Mouse (Mus musculus) lung, embryonic 14.5 days (tissue): ENCODE measurements around the gene Glt6d1. TPM values are rescaled to one million over a fixed set of nuclear protein-coding genes. Genes with fewer than 3 reads are reported as not detected.
A peak's percentile ranks its signal among the peaks of the same experiment; 100 is the strongest.

ENCODE experiments used
- ATAC-seq: fragments of 200-750 bp; cut with Nextera tagmentation; 2 replicates; pipeline ENCODE4 v1.8.0; 2017; ENCODE audit warnings: mild to moderate bottlenecking, moderate TSS enrichment, moderate library complexity; ENCODE audit not compliant: insufficient read depth
- DNase-seq: peaks from one replicate; pipeline ENCODE4 v3.0.0-alpha.2; 2015
- H3K27ac ChIP-seq: fragments of 300-500 bp; sonication (generic); 2 replicates; pipeline ENCODE4 v1.5.1; 2014; ENCODE audit warnings: low read depth, mild to moderate bottlenecking, moderate library complexity
- H3K27me3 ChIP-seq: fragments of 300-500 bp; sonication (generic); 2 replicates; pipeline ENCODE4 v1.6.1; 2014; ENCODE audit warnings: low read length, control low read depth; ENCODE audit not compliant: insufficient read depth
- H3K36me3 ChIP-seq: fragments of 300-500 bp; sonication (generic); 2 replicates; pipeline ENCODE4 v1.6.1; 2014; ENCODE audit warnings: control low read depth; ENCODE audit not compliant: insufficient read depth
- H3K4me1 ChIP-seq: fragments of 300-500 bp; sonication (generic); 2 replicates; pipeline ENCODE4 v1.6.1; 2014; ENCODE audit warnings: antibody characterized with exemption, control low read depth; ENCODE audit not compliant: insufficient read depth
- H3K4me2 ChIP-seq: fragments of 300-500 bp; sonication (generic); 2 replicates; pipeline ENCODE4 v1.6.1; 2014; ENCODE audit warnings: mild to moderate bottlenecking
- H3K4me3 ChIP-seq: fragments of 300-500 bp; sonication (generic); 2 replicates; pipeline ENCODE4 v1.5.1; 2014; ENCODE audit warnings: low read depth, low read length
- H3K9ac ChIP-seq: fragments of 300-500 bp; sonication (generic); 2 replicates; pipeline ENCODE4 v1.6.1; 2014
- H3K9me3 ChIP-seq: fragments of 300-500 bp; sonication (generic); 2 replicates; pipeline ENCODE4 v1.6.1; 2016; ENCODE audit warnings: low read depth, low read length, control low read depth
- CTCF ChIP-seq: IDR thresholded peaks from 2 replicates; pipeline ENCODE4 v1.5.1; 2016; ENCODE audit warnings: antibody characterized with exemption, low read depth
- WGBS: fragments of 180-500 bp; shearing (Covaris S2); extraction: QIAGEN DNeasy Blood & Tissue Kit; methylation state at CpG from one replicate; pipeline ENCODE4 v1.1.7; 2014; 5-methylcytosine and 5-hydroxymethylcytosine counted together
- polyA plus RNA-seq: library from polyadenylated mRNA; unstranded; fragments of >200 nt; fragmentation: Nextera tagmentation; extraction: Ambion mirVana; gene quantifications from 2 replicates; pipeline ENCODE4 v1.2.1, GENCODE M21; 2014

Gene Glt6d1
- polyA plus RNA-seq, 1 experiment from 2014 or later: not detected

GRCm38 (mm10) chr2:25836291-25836690 is 20.6 kb upstream of the Glt6d1 start:
- Histone ChIP-seq H3K4me2 (no peak overlapping the region), H3K36me3 (no peaks in the 10 kb centered on the region), H3K27ac (no peak overlapping the region), H3K4me3 (no peak overlapping the region), H3K9ac (no peak overlapping the region), H3K4me1 (no peaks in the 10 kb centered on the region), H3K27me3 (no peaks in the 10 kb centered on the region), H3K9me3 (no peaks in the 10 kb centered on the region)
- DNase-seq (peak; percentile 83), ATAC-seq (no peak)
- peak; percentile 93 for TF ChIP-seq CTCF
- 44% methylated on average over 5 of the region's 5 CpGs for WGBS

- 53% methylated on average over 3 of the region's 3 CpGs for WGBS
- Histone ChIP-seq H3K4me3 (no peak overlapping the region), H3K4me2 (no peak overlapping the region), H3K9me3 (no peaks in the 10 kb centered on the region), H3K27me3 (no peaks in the 10 kb centered on the region), H3K27ac (no peak overlapping the region), H3K4me1 (no peaks in the 10 kb centered on the region), H3K36me3 (no peaks in the 10 kb centered on the region), H3K9ac (no peak overlapping the region)
- TF ChIP-seq CTCF: no peak
- DNase-seq (no peak), ATAC-seq (no peak)
These were observed 15.1 kb upstream of the Glt6d1 start for GRCm38 (mm10) chr2:25830786-25831185.

DNA sequence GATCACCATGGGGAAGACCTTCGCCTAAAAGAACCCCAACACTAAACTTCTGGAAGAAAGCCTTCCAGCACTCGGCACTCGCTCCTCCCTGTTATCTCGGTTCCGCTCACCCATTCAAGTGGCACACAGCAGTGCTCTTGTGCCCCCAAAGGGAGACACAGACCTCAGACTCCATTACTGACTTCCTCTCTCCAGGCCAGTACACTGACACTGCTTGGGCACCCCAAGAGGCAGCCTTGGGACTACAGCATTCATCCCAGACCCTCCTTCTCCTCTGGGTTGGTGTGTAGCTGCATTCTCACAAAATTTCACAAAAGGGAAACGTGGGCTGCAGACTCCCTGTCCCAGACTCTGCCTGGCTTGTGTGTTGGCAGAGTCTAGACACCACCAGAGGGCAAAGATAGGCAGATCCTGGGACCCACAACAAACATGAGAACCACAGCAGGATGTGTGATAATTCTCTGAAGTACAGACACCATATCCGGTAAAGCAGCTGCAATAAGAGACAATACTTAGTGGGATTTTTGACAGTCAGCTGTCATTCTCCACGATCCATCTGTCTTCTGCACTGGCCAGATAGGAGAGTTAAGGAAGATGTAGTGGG is 12.8 kb upstream of the Glt6d1 start:
- 70% methylated on average over 8 of the region's 8 CpGs for WGBS
- TF ChIP-seq CTCF: no peak

GRCm38 (mm10) chr2:25824751-25825150 is 9.1 kb upstream of the Glt6d1 start:
- H3K36me3 ChIP-seq: no peaks in the 10 kb centered on the region
- no peak overlapping the region for H3K27ac ChIP-seq
- ATAC-seq (no peak), DNase-seq (no peak)
- no peak for TF ChIP-seq CTCF
- no peak overlapping the region for H3K9ac ChIP-seq
- H3K4me3 ChIP-seq: no peak overlapping the region
- H3K4me2 ChIP-seq: no peak overlapping the region
- H3K4me1 ChIP-seq: no peaks in the 10 kb centered on the region
- H3K9me3 ChIP-seq: no peaks in the 10 kb centered on the region
- WGBS: 76% methylated on average over 3 of the region's 3 CpGs
- H3K27me3 ChIP-seq: no peaks in the 10 kb centered on the region

More for the DNA sequence above, 12.8 kb upstream of the Glt6d1 start:
- Histone ChIP-seq H3K4me1 (no peaks in the 10 kb centered on the region), H3K9ac (no peak overlapping the region), H3K27me3 (no peaks in the 10 kb centered on the region), H3K9me3 (no peaks in the 10 kb centered on the region), H3K27ac (no peak overlapping the region), H3K4me2 (no peak overlapping the region), H3K36me3 (no peaks in the 10 kb centered on the region), H3K4me3 (no peak overlapping the region)
- DNase-seq: no peak
- no peak for ATAC-seq

- no peak for ATAC-seq
- DNase-seq: no peak
- no peaks in the 10 kb centered on the region for H3K27me3 ChIP-seq
- H3K4me2 ChIP-seq: no peak within 1 kb of the TSS
- no peaks in the 10 kb centered on the region for H3K9me3 ChIP-seq
- TF ChIP-seq CTCF: no peak
- no peak within 1 kb of the TSS for H3K9ac ChIP-seq
- 63% methylated on average over 1 of the region's 1 CpGs for WGBS
- H3K36me3 ChIP-seq: no peaks in the 10 kb centered on the region
- H3K27ac ChIP-seq: no peak within 1 kb of the TSS
- no peak within 1 kb of the TSS for H3K4me3 ChIP-seq
- no peaks in the 10 kb centered on the region for H3K4me1 ChIP-seq
These were observed 7.2 kb upstream of the Glt6d1 start, which contains the start of gene Lcn9 for GRCm38 (mm10) chr2:25822806-25823205. Gene Lcn9, plus strand, starts transcription at chr2:25823153.

GRCm38 (mm10) chr2:25813364-25813763 is 2.3 kb downstream of the Glt6d1 start:
- Histone ChIP-seq H3K9ac (no peak overlapping the region), H3K9me3 (no peaks in the 10 kb centered on the region), H3K4me3 (no peak overlapping the region), H3K27me3 (no peaks in the 10 kb centered on the region), H3K4me2 (no peak overlapping the region), H3K36me3 (no peaks in the 10 kb centered on the region), H3K27ac (no peak overlapping the region), H3K4me1 (no peaks in the 10 kb centered on the region)
- peak; percentile 33 for TF ChIP-seq CTCF
- no peak for DNase-seq
- 70% methylated on average over 5 of the region's 5 CpGs for WGBS
- no peak for ATAC-seq

DNA sequence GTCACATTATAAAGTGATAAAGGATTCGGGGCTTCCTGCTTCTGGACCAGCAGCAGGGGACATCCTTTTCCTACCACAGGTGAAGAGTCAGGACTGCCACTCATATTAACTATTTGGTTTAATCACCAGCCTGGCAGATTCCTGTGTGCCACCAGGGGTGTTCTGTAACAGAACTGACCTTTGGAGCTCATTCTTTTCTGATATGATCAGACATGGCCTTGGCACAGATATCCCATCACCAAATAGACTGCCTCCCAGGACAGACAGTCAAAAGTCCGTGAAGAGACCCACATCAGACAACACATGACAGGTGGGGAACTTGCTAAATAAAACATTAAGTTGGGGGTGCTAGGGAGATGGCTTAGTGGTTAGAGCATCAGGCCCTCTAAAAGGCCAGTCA is 3.9 kb downstream of the Glt6d1 start:
- no peak overlapping the region for H3K9ac ChIP-seq
- no peaks in the 10 kb centered on the region for H3K27me3 ChIP-seq
- H3K9me3 ChIP-seq: no peaks in the 10 kb centered on the region
- H3K4me3 ChIP-seq: no peak overlapping the region
- no peak for ATAC-seq
- no peaks in the 10 kb centered on the region for H3K36me3 ChIP-seq
- H3K27ac ChIP-seq: no peak overlapping the region
- H3K4me2 ChIP-seq: no peak overlapping the region
- no peak for DNase-seq
- no peaks in the 10 kb centered on the region for H3K4me1 ChIP-seq
- TF ChIP-seq CTCF: no peak
- 53% methylated on average over 2 of the region's 2 CpGs for WGBS
